In the genomic region with DNA sequence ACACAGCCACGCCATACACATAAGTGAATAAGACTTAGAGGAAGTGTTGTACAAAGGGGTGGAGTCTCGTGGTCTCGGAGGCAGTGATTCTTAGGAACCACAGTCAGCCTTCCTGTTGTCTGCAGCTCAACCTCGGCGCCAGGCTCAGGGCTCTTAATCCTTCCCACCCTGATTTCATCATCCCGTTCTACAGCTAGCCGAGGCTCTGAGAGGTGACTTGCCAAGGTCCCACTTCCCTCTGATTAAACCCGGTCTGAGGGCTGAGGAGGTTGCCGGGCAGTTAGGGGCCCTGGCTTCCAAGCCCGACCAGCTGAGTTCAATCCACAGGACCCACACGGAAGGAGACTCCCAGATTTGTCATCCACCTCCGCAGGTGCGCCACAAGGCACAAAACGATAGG, we compare ENCODE assay signal across 9 mouse cellular contexts. TPM values are rescaled to one million over a fixed set of nuclear protein-coding genes. Genes with fewer than 3 reads are reported as not detected.
DNase-seq lines count a peak whose midpoint lies in the region; ATAC-seq and TF ChIP-seq lines count a peak whose summit lies in the region.
"Had no signal": no experiment of that assay in that cellular context is flagged by ENCODE, and none has a peak within 500 bp of the region (broad histone marks: within the 10 kb centered on the region; RNA-seq: fewer than 3 reads in every experiment).

No protein-coding gene starts in this region.

- no peaks in the 10 kb centered on the region for H3K9me3 ChIP-seq in heart, embryonic 15.5 days (replicated peaks)
- no peaks in the 10 kb centered on the region for H3K9me3 ChIP-seq in liver, postnatal 0 days (ENCODE audit: low read length)
- H3K9me3 ChIP-seq in neural tube, embryonic 13.5 days = no peaks in the 10 kb centered on the region
- H3K9me3 ChIP-seq: G1E had no signal

- intact Hi-C loops in gastrocnemius, adult 2 months (cut with DNase I) = loop anchor here (1.0 kb wide), 1 partner anchor 90 kb away; no protein-coding TSS in a partner anchor

- no peak for DNase-seq in gastrocnemius, adult 2 months
- no peak for DNase-seq in gastrocnemius, postnatal 10 days
- peak; percentile 34 for DNase-seq in ES-CJ7 (ENCODE audit: low read depth, low spot score)
- peak; percentile 56 for DNase-seq in liver, postnatal 0 days
- no peak for DNase-seq in yolk sac, embryonic 10.5 days (ENCODE audit: low spot score)
- no peak for DNase-seq in gastrocnemius, adult 8-10 months (ENCODE audit: low spot score in 2 of 2)

- H3K27ac ChIP-seq in gastrocnemius, adult 2 months = peak overlapping the region; percentile 44; the same call in 1 of the 2 replicates
- H3K27ac ChIP-seq in heart, embryonic 15.5 days = no peak overlapping the region
- H3K27ac ChIP-seq in liver, postnatal 0 days (ENCODE audit: low read depth) = peak overlapping the region; percentile 83
- no peak overlapping the region for H3K27ac ChIP-seq in neural tube, embryonic 13.5 days (replicated peaks)

- no peak for TF ChIP-seq EP300 in liver, postnatal 0 days (IDR thresholded peaks at IDR 0.05; ENCODE audit: low read depth)

- no peak overlapping the region for H3K9ac ChIP-seq in heart, embryonic 15.5 days
- H3K9ac ChIP-seq in liver, postnatal 0 days (replicated peaks) = no peak overlapping the region
- 0 out of 2 replicates have a peak overlapping the region, but pooled peaks have one; percentile 22 for H3K9ac ChIP-seq in neural tube, embryonic 13.5 days

- 15% methylated on average over 14 of the region's 14 CpGs for WGBS in heart, embryonic 15.5 days
- WGBS in liver, postnatal 0 days (ENCODE audit: insufficient replicate concordance) = 7% methylated on average over 14 of the region's 14 CpGs
- WGBS in neural tube, embryonic 13.5 days = 18% methylated on average over 14 of the region's 14 CpGs

- peaks cover 34% of the 10 kb centered on the region for H3K4me1 ChIP-seq in heart, embryonic 15.5 days (replicated peaks)
- H3K4me1 ChIP-seq in liver, postnatal 0 days (ENCODE audit: insufficient read depth) = peaks cover 17% of the 10 kb centered on the region
- H3K4me1 ChIP-seq in neural tube, embryonic 13.5 days (replicated peaks) = peaks cover 15% of the 10 kb centered on the region

- peak overlapping the region; percentile 56 for H3K4me2 ChIP-seq in heart, embryonic 15.5 days
- H3K4me2 ChIP-seq in liver, postnatal 0 days (ENCODE audit: low read depth, low read length) = peak overlapping the region; percentile 54
- peak overlapping the region; percentile 37 for H3K4me2 ChIP-seq in neural tube, embryonic 13.5 days

- peak overlapping the region; percentile 49 for H3K4me3 ChIP-seq in gastrocnemius, adult 2 months
- peak overlapping the region; percentile 23 for H3K4me3 ChIP-seq in heart, embryonic 15.5 days
- H3K4me3 ChIP-seq in liver, postnatal 0 days (ENCODE audit: low read depth, low read length) = no peak overlapping the region; the same call in 1 of the 2 replicates
- H3K4me3 ChIP-seq in neural tube, embryonic 13.5 days = no peak overlapping the region

- TF ChIP-seq CTCF in gastrocnemius, adult 2 months (IDR thresholded peaks at IDR 0.05) = no peak
- TF ChIP-seq CTCF in liver, postnatal 0 days (IDR thresholded peaks at IDR 0.05; ENCODE audit: low read depth) = no peak

- no peaks in the 10 kb centered on the region for H3K36me3 ChIP-seq in heart, embryonic 15.5 days
- H3K36me3 ChIP-seq in liver, postnatal 0 days (replicated peaks; ENCODE audit: insufficient read depth, low read length) = no peaks in the 10 kb centered on the region
- no peaks in the 10 kb centered on the region for H3K36me3 ChIP-seq in neural tube, embryonic 13.5 days
- H3K36me3 ChIP-seq: G1E had no signal

- ATAC-seq in heart, embryonic 15.5 days (replicated peaks; ENCODE audit: insufficient number of reproducible peaks, insufficient read depth, low FRiP score, low read depth) = no peak
- peak; percentile 35 for ATAC-seq in liver, postnatal 0 days
- no peak for ATAC-seq in neural tube, embryonic 13.5 days (ENCODE audit: low read depth)

- peaks cover 7% of the 10 kb centered on the region; the same call in 1 of the 2 replicates for H3K27me3 ChIP-seq in heart, embryonic 15.5 days
- H3K27me3 ChIP-seq in liver, postnatal 0 days (ENCODE audit: insufficient read depth, low read length) = no peaks in the 10 kb centered on the region
- H3K27me3 ChIP-seq in neural tube, embryonic 13.5 days = no peaks in the 10 kb centered on the region

RNA-seq across cellular contexts. Expression of a gene that starts 28.2 kb away (rescaled TPM):
- total RNA-seq in gastrocnemius, adult 2 months (2021) = 1 to 10 TPM; 1.8 to 2.6 TPM
- 1 to 10 TPM; 3.9 to 5.9 TPM for total RNA-seq in gastrocnemius, postnatal 10 days (2021)
- polyA plus RNA-seq in heart, embryonic 15.5 days (2015; fragmentation: Nextera tagmentation; extraction: Ambion mirVana) = 2.7 and 4.2 TPM in 2 replicates
- polyA plus RNA-seq in liver, postnatal 0 days (2015; fragmentation: Nextera tagmentation; extraction: Ambion mirVana) = 1.5 and 2.4 TPM in 2 replicates
- 1.7 and 2.2 TPM in 2 replicates for polyA plus RNA-seq in neural tube, embryonic 13.5 days (2015; fragmentation: Nextera tagmentation; extraction: Ambion mirVana)
- 1 to 10 TPM in 3 of 4 experiments, under 1 TPM in 1; 0.85 to 2.0 (median 1.8) TPM for total RNA-seq in gastrocnemius, adult 8-10 months (2022)
- total RNA-seq: G1E had no signal
- polyA plus RNA-seq: G1E had no signal

RNA-seq across cellular contexts. Expression of a gene that starts 33.6 kb away (rescaled TPM):
- total RNA-seq in gastrocnemius, adult 2 months (2021) = under 1 TPM; 0.31 to 0.33 TPM
- total RNA-seq in gastrocnemius, postnatal 10 days (2021) = 1 to 10 TPM; 2.6 to 3.2 TPM
- polyA plus RNA-seq in heart, embryonic 15.5 days (2015; fragmentation: Nextera tagmentation; extraction: Ambion mirVana) = 3.2 and 5.7 TPM in 2 replicates
- 3.0 and 4.2 TPM in 2 replicates for polyA plus RNA-seq in liver, postnatal 0 days (2015; fragmentation: Nextera tagmentation; extraction: Ambion mirVana)
- 2.1 and 2.2 TPM in 2 replicates for polyA plus RNA-seq in neural tube, embryonic 13.5 days (2015; fragmentation: Nextera tagmentation; extraction: Ambion mirVana)
- total RNA-seq in gastrocnemius, adult 8-10 months (2022) = 1 to 10 TPM in 1 of 4 experiments, under 1 TPM in 3; 0.10 to 1.1 (median 0.22) TPM
- total RNA-seq: G1E had no signal
- polyA plus RNA-seq: G1E had no signal

RNA-seq across cellular contexts. Expression of a gene that starts 59.1 kb away (rescaled TPM):
- total RNA-seq in gastrocnemius, adult 2 months (2021) = not detected
- total RNA-seq in gastrocnemius, postnatal 10 days (2021) = under 1 TPM; 0.70 to 0.89 TPM
- polyA plus RNA-seq in heart, embryonic 15.5 days (2015; fragmentation: Nextera tagmentation; extraction: Ambion mirVana) = 1.9 and 3.2 TPM in 2 replicates
- 0.43 and 0.79 TPM in 2 replicates for polyA plus RNA-seq in liver, postnatal 0 days (2015; fragmentation: Nextera tagmentation; extraction: Ambion mirVana)
- polyA plus RNA-seq in neural tube, embryonic 13.5 days (2015; fragmentation: Nextera tagmentation; extraction: Ambion mirVana) = 6.4 and 7.0 TPM in 2 replicates
- total RNA-seq in gastrocnemius, adult 8-10 months (2022) = 1 to 10 TPM in 1 of 4 experiments, not detected in 3; 1.4 TPM

Comparison
In these comparisons a context has a peak if more than half of its experiments do, and no peak if none do; other contexts are left out.
1. DNase-seq: peak in ES-CJ7 (single experiment) and liver, postnatal 0 days (single experiment); none in gastrocnemius, adult 2 months (single experiment), gastrocnemius, postnatal 10 days (single experiment), yolk sac, embryonic 10.5 days (single experiment) and gastrocnemius, adult 8-10 months (0 of 2).
2. H3K27ac ChIP-seq: peak in gastrocnemius, adult 2 months (single experiment) and liver, postnatal 0 days (single experiment); none in heart, embryonic 15.5 days (single experiment) and neural tube, embryonic 13.5 days (single experiment).
3. H3K4me3 ChIP-seq: peak in gastrocnemius, adult 2 months (single experiment) and heart, embryonic 15.5 days (single experiment); none in liver, postnatal 0 days (single experiment) and neural tube, embryonic 13.5 days (single experiment).
4. Peak in every context shown above with its lines, with median percentiles within 50 percentile points of each other: H3K4me2 ChIP-seq.